Mouse (Mus musculus): Measurements from ENCODE around the gene Creb5.

GRCm38 (mm10) chr6:53707795-53708194, 420.7 kb downstream of the Creb5 start:
- TF ChIP-seq CTCF (IDR thresholded peaks at IDR 0.05; ENCODE audit: extremely low read depth, insufficient read depth, low read length) (no peak), POLR2A (IDR thresholded peaks at IDR 0.05; ENCODE audit: extremely low read depth, insufficient read depth, low read length) (no peak)

Data from cortical plate, adult 2 months (tissue).